Mouse (Mus musculus) right cerebral cortex, adult 18-20 months (tissue): ENCODE results near the gene Kctd17.

Experiments used
- DNase-seq: peaks from one replicate; pipeline ENCODE4 v3.0.0; 2022; ENCODE audit warnings: mixed read lengths

The Kctd17 gene

DNA sequence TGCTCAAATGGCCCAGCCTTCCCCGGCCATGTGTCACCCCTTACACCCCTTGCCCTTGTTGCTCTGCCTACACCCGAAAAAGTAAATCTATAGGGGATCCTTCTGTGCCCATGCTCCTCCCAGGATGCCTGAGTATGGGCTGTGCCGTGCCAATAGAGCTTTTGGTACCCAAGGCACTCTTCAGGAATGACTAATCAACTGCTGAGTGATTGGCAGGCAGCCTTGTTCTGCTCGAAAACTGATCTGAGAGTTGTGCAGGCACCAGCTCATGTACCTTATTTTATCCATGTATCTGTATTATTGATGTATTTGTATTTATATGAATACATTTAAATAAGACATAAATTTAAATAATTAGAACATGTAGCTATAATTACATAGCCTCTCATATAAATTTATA, 58.7 kb downstream of the Kctd17 start:
- no peak for DNase-seq
